Mouse (Mus musculus) CH12.LX (cell line): ENCODE data around the gene Usmg5.

Source experiments
- CTCF ChIP-seq, 2 experiments: IDR thresholded peaks in 1 of 2; conservative IDR thresholded peaks in 1 of 2; 2 replicates each; pipeline ENCODE4 v1.5.1; 2011 to 2012; ENCODE audit warnings: low read depth in 2 of 2, low read length in 2 of 2, improper control_type of control experiment in 1 of 2, inconsistent platforms in 1 of 2, mild to moderate bottlenecking in 1 of 2, moderate library complexity in 1 of 2
- EP300 ChIP-seq: IDR thresholded peaks from 2 replicates; pipeline ENCODE4 v1.6.1; 2011; ENCODE audit warnings: low read length, improper control_type of control experiment
- ETS1 ChIP-seq: conservative IDR thresholded peaks from 2 replicates; pipeline ENCODE4 v1.6.1; 2012; ENCODE audit warnings: low read depth, mild to moderate bottlenecking, inconsistent platforms, low read length, improper control_type of control experiment, moderate library complexity
- HCFC1 ChIP-seq: IDR thresholded peaks from 2 replicates; pipeline ENCODE4 v1.6.1; 2012; ENCODE audit warnings: low read depth, mild to moderate bottlenecking, inconsistent platforms, low read length, improper control_type of control experiment
- MAX ChIP-seq: IDR thresholded peaks from 2 replicates; pipeline ENCODE4 v1.6.1; 2011; ENCODE audit warnings: low read length, improper control_type of control experiment
- NELFE ChIP-seq: IDR thresholded peaks from 2 replicates; pipeline ENCODE4 v1.6.1; 2011; ENCODE audit warnings: low read depth, low read length, improper control_type of control experiment
- POLR2A ChIP-seq: IDR thresholded peaks from 2 replicates; pipeline ENCODE4 v1.6.1; 2011; ENCODE audit warnings: low read depth, mild to moderate bottlenecking, improper control_type of control experiment, low read length
- RAD21 ChIP-seq: IDR thresholded peaks from 2 replicates; pipeline ENCODE4 v1.6.1; 2011; ENCODE audit warnings: low read depth, mild to moderate bottlenecking, low read length, improper control_type of control experiment, moderate library complexity
- RCOR1 ChIP-seq: conservative IDR thresholded peaks from 2 replicates; pipeline ENCODE4 v1.6.1; 2012; ENCODE audit warnings: low read depth, mild to moderate bottlenecking, inconsistent platforms, low read length, improper control_type of control experiment
- SIN3A ChIP-seq: IDR thresholded peaks from 2 replicates; pipeline ENCODE4 v1.6.1; 2012; ENCODE audit warnings: low read length, improper control_type of control experiment, inconsistent platforms
- UBTF ChIP-seq: IDR thresholded peaks from 2 replicates; pipeline ENCODE4 v1.6.1; 2012; ENCODE audit warnings: low read depth, mild to moderate bottlenecking, inconsistent platforms, low read length, improper control_type of control experiment, moderate library complexity
- USF2 ChIP-seq: conservative IDR thresholded peaks from 2 replicates; pipeline ENCODE4 v1.6.1; 2011; ENCODE audit warnings: low read depth, low read length, improper control_type of control experiment

- TF ChIP-seq RAD21 (no peak), EP300 (no peak), UBTF (no peak), SIN3A (no peak), CTCF (conservative IDR thresholded peaks at IDR 0.05 in 1 of 2, IDR thresholded peaks at IDR 0.05 in 1 of 2; ENCODE audit: low read depth in 2 of 2, low read length in 2 of 2) (no peak), NELFE (no peak), HCFC1 (no peak), USF2 (no peak), POLR2A (no peak), ETS1 (no peak), RCOR1 (no peak), MAX (no peak)
Observed at GRCm38 (mm10) chr19:47128164-47128563, 37.7 kb upstream of the Usmg5 start.
